Mouse (Mus musculus): ENCODE measurements around the gene Rimbp3.

Gene Rimbp3

DNA sequence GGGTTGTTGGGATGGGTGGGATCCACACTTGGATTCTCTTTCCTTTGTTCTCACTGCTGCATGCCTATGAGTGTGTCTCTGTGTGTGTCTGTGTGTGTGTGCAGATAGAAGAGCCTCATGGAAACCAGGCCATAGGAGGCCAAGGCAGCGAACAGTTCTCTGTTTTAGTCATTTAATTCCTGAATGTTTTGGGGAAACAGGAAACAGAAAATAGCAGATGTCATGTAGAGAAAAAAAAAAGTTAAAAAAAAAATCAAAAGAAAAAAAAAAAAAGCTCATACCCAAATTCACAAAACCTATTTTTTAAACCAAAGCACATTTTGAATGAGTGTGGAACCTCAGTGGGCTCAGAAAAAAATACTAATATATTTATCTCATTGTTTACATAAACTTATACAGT is 52.9 kb downstream of the Rimbp3 start:
- no peak for DNase-seq

Data from cerebellum, postnatal 25 days (tissue).